Mouse (Mus musculus): ENCODE measurements around the gene Sertad2. TPM values are rescaled to one million over a fixed set of nuclear protein-coding genes. Genes with fewer than 3 reads are reported as not detected.

Gene Sertad2
- polyA plus RNA-seq, 1 experiment from 2014 or later = 36.0 TPM

DNA sequence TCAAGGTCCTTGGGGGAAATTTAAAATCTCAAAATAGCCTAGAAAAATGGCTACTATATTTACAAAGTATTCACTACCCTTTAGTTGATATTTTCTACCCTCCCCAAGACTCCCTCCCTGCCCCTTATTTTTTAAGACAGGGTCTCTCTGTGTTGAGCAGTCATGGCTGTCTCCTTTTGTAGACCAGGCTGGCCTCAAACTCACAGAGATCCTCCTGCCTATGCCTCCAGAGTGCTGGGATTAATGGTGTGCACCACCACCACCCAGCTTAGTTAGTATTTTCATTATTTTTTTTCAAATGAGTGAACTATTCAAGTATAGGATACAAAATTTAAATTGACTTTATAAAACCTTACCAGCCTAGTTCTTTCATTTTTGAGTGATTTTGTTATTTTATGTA lies 94.0 kb downstream of the Sertad2 start:
- H3K4me3 ChIP-seq (replicated peaks; ENCODE audit: low read depth, low read length) = no peak overlapping the region
- DNase-seq (ENCODE audit: low spot score) (no peak), ATAC-seq (replicated peaks; ENCODE audit: low FRiP score, low read depth) (no peak)
- H3K4me1 ChIP-seq (replicated peaks; ENCODE audit: insufficient read depth, low read length) = peaks cover 27% of the 10 kb centered on the region
- no peaks in the 10 kb centered on the region for H3K9me3 ChIP-seq (replicated peaks; ENCODE audit: low read length)
- H3K27me3 ChIP-seq (ENCODE audit: insufficient read depth, low read length) = no peaks in the 10 kb centered on the region
- H3K27ac ChIP-seq = no peak overlapping the region
- H3K9ac ChIP-seq (ENCODE audit: low read depth, low read length) = no peak overlapping the region
- H3K4me2 ChIP-seq (ENCODE audit: low read length) = no peak overlapping the region
- no peaks in the 10 kb centered on the region for H3K36me3 ChIP-seq (ENCODE audit: insufficient read depth, low read length)
- TF ChIP-seq CTCF (IDR thresholded peaks at IDR 0.05; ENCODE audit: low read depth) = no peak

DNA sequence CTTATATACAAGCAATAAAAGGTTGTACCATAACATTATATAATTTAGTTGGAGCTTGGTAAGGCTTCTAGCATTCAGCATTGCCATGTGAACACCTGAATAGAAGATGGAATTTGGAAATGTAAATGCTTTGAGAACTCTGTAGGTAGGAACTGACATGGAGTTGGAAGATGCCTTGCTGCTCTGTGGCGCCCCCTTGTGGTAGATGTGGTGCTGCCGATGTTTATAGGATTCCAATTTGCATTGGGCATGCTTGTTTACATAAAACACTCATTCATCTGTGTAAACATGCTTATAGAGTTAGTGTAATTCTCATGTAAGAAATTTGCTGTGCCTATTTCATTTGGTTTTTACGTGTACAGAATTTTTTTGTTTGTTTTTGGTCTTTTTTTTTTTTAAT lies 95.8 kb downstream of the Sertad2 start:
- no peak overlapping the region for H3K27ac ChIP-seq
- ATAC-seq (replicated peaks; ENCODE audit: low FRiP score, low read depth) (no peak), DNase-seq (ENCODE audit: low spot score) (peak; percentile 74)
- H3K36me3 ChIP-seq (ENCODE audit: insufficient read depth, low read length) = no peaks in the 10 kb centered on the region
- H3K9me3 ChIP-seq (replicated peaks; ENCODE audit: low read length) = no peaks in the 10 kb centered on the region
- TF ChIP-seq CTCF (IDR thresholded peaks at IDR 0.05; ENCODE audit: low read depth) = peak; percentile 96
- no peak overlapping the region for H3K9ac ChIP-seq (ENCODE audit: low read depth, low read length)
- H3K4me1 ChIP-seq (replicated peaks; ENCODE audit: insufficient read depth, low read length) = peaks cover 27% of the 10 kb centered on the region
- WGBS = 23% methylated on average over 3 of the region's 3 CpGs
- H3K27me3 ChIP-seq (ENCODE audit: insufficient read depth, low read length) = no peaks in the 10 kb centered on the region
- no peak overlapping the region for H3K4me2 ChIP-seq (ENCODE audit: low read length)
- no peak overlapping the region for H3K4me3 ChIP-seq (replicated peaks; ENCODE audit: low read depth, low read length)

GRCm38 (mm10) chr11:20639918-20640447 lies 96.9 kb downstream of the Sertad2 start:
- Histone ChIP-seq H3K4me1 (replicated peaks; ENCODE audit: insufficient read depth, low read length) (peaks cover 25% of the 10 kb centered on the region), H3K9me3 (replicated peaks; ENCODE audit: low read length) (no peaks in the 10 kb centered on the region), H3K27ac (peak overlapping the region; percentile 57), H3K4me3 (replicated peaks; ENCODE audit: low read depth, low read length) (no peak overlapping the region), H3K27me3 (ENCODE audit: insufficient read depth, low read length) (no peaks in the 10 kb centered on the region), H3K36me3 (ENCODE audit: insufficient read depth, low read length) (no peaks in the 10 kb centered on the region), H3K4me2 (ENCODE audit: low read length) (peak overlapping the region; percentile 43), H3K9ac (ENCODE audit: low read depth, low read length) (peak overlapping the region; percentile 36)
- ATAC-seq (replicated peaks; ENCODE audit: low FRiP score, low read depth) (peak; percentile 92), DNase-seq (ENCODE audit: low spot score) (peak; percentile 92)
- no peak for TF ChIP-seq CTCF (IDR thresholded peaks at IDR 0.05; ENCODE audit: low read depth)
- under 1% methylated on average over 11 of the region's 11 CpGs for WGBS

GRCm38 (mm10) chr11:20642321-20642720 lies 99.3 kb downstream of the Sertad2 start:
- H3K27ac ChIP-seq = no peak overlapping the region
- H3K4me2 ChIP-seq (ENCODE audit: low read length) = no peak overlapping the region
- no peak overlapping the region for H3K4me3 ChIP-seq (replicated peaks; ENCODE audit: low read depth, low read length)
- no peaks in the 10 kb centered on the region for H3K9me3 ChIP-seq (replicated peaks; ENCODE audit: low read length)
- no peak for ATAC-seq (replicated peaks; ENCODE audit: low FRiP score, low read depth)
- H3K4me1 ChIP-seq (replicated peaks; ENCODE audit: insufficient read depth, low read length) = peaks cover 29% of the 10 kb centered on the region
- TF ChIP-seq CTCF (IDR thresholded peaks at IDR 0.05; ENCODE audit: low read depth) = no peak
- 85% methylated on average over 5 of the region's 5 CpGs for WGBS
- no peaks in the 10 kb centered on the region for H3K36me3 ChIP-seq (ENCODE audit: insufficient read depth, low read length)
- no peak for DNase-seq (ENCODE audit: low spot score)
- no peaks in the 10 kb centered on the region for H3K27me3 ChIP-seq (ENCODE audit: insufficient read depth, low read length)
- H3K9ac ChIP-seq (ENCODE audit: low read depth, low read length) = no peak overlapping the region

GRCm38 (mm10) chr11:20643161-20643560 lies 100.1 kb downstream of the Sertad2 start:
- H3K4me1 ChIP-seq (replicated peaks; ENCODE audit: insufficient read depth, low read length) = peaks cover 36% of the 10 kb centered on the region
- ATAC-seq (replicated peaks; ENCODE audit: low FRiP score, low read depth) (no peak), DNase-seq (ENCODE audit: low spot score) (no peak)
- H3K9ac ChIP-seq (ENCODE audit: low read depth, low read length) = no peak overlapping the region
- no peak overlapping the region for H3K27ac ChIP-seq
- H3K4me3 ChIP-seq (replicated peaks; ENCODE audit: low read depth, low read length) = no peak overlapping the region
- TF ChIP-seq CTCF (IDR thresholded peaks at IDR 0.05; ENCODE audit: low read depth) = no peak
- no peaks in the 10 kb centered on the region for H3K36me3 ChIP-seq (ENCODE audit: insufficient read depth, low read length)
- no peak overlapping the region for H3K4me2 ChIP-seq (ENCODE audit: low read length)
- H3K9me3 ChIP-seq (replicated peaks; ENCODE audit: low read length) = no peaks in the 10 kb centered on the region
- WGBS = 42% methylated on average over 5 of the region's 5 CpGs
- H3K27me3 ChIP-seq (ENCODE audit: insufficient read depth, low read length) = no peaks in the 10 kb centered on the region

GRCm38 (mm10) chr11:20644166-20644565 lies 101.1 kb downstream of the Sertad2 start:
- Histone ChIP-seq H3K4me3 (replicated peaks; ENCODE audit: low read depth, low read length) (no peak overlapping the region), H3K27me3 (ENCODE audit: insufficient read depth, low read length) (no peaks in the 10 kb centered on the region), H3K27ac (no peak overlapping the region), H3K36me3 (ENCODE audit: insufficient read depth, low read length) (peaks cover 4% of the 10 kb centered on the region), H3K9ac (ENCODE audit: low read depth, low read length) (no peak overlapping the region), H3K4me1 (replicated peaks; ENCODE audit: insufficient read depth, low read length) (peaks cover 36% of the 10 kb centered on the region), H3K4me2 (ENCODE audit: low read length) (no peak overlapping the region), H3K9me3 (replicated peaks; ENCODE audit: low read length) (no peaks in the 10 kb centered on the region)
- TF ChIP-seq CTCF (IDR thresholded peaks at IDR 0.05; ENCODE audit: low read depth) = no peak
- DNase-seq (ENCODE audit: low spot score) (no peak), ATAC-seq (replicated peaks; ENCODE audit: low FRiP score, low read depth) (no peak)
- 45% methylated on average over 1 of the region's 1 CpGs for WGBS

DNA sequence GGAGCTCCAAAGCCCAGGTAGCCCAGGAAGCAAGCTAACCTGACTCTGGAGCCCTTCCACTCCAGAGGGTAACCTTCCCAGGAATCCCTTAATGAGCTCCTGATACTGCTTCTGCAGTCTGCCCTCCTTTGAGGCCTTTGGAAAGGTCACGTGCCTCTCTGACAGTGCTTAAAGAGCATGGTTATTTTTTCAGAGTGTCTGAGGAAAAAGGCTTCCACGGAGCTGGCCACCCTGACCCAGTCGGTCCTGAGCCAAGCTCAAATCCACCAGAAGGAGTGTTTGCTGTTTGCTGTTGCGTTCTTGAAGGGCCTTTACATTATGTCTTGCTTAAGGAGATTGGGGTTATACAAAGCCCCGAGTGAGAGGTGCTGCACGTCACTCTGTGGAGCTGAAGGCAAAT lies 101.8 kb downstream of the Sertad2 start:
- no peak overlapping the region for H3K27ac ChIP-seq
- H3K27me3 ChIP-seq (ENCODE audit: insufficient read depth, low read length) = no peaks in the 10 kb centered on the region
- WGBS = 57% methylated on average over 6 of the region's 6 CpGs

More for the DNA sequence above, 101.8 kb downstream of the Sertad2 start:
- H3K4me3 ChIP-seq (replicated peaks; ENCODE audit: low read depth, low read length) = no peak overlapping the region
- ATAC-seq (replicated peaks; ENCODE audit: low FRiP score, low read depth) (no peak), DNase-seq (ENCODE audit: low spot score) (no peak)
- TF ChIP-seq CTCF (IDR thresholded peaks at IDR 0.05; ENCODE audit: low read depth) = no peak
- no peak overlapping the region for H3K4me2 ChIP-seq (ENCODE audit: low read length)
- H3K9ac ChIP-seq (ENCODE audit: low read depth, low read length) = no peak overlapping the region
- H3K4me1 ChIP-seq (replicated peaks; ENCODE audit: insufficient read depth, low read length) = peaks cover 30% of the 10 kb centered on the region
- H3K36me3 ChIP-seq (ENCODE audit: insufficient read depth, low read length) = peaks cover 8% of the 10 kb centered on the region
- no peaks in the 10 kb centered on the region for H3K9me3 ChIP-seq (replicated peaks; ENCODE audit: low read length)
